Mouse (Mus musculus) limb, embryonic 15.5 days (tissue): Measurements from ENCODE around the gene Dmrtb1. TPM values are rescaled to one million over a fixed set of nuclear protein-coding genes. Genes with fewer than 3 reads are reported as not detected.

ENCODE experiments used
- ATAC-seq: fragments of 200-750 bp; cut with Nextera tagmentation; 2 replicates; pipeline ENCODE4 v1.8.0; 2017; ENCODE audit warnings: low read depth, moderate TSS enrichment; ENCODE audit not compliant: insufficient number of reproducible peaks, low FRiP score, low TSS enrichment
- H3K27ac ChIP-seq: fragments of 300-500 bp; sonication (generic); 2 replicates; pipeline ENCODE4 v1.5.1; 2015; ENCODE audit warnings: moderate library complexity, mild to moderate bottlenecking, inconsistent platforms
- H3K27me3 ChIP-seq: fragments of 300-500 bp; sonication (generic); 2 replicates; pipeline ENCODE4 v1.6.1; 2015; ENCODE audit warnings: inconsistent platforms
- H3K36me3 ChIP-seq: fragments of 300-500 bp; sonication (generic); 2 replicates; pipeline ENCODE4 v1.6.1; 2015; ENCODE audit warnings: inconsistent platforms
- H3K4me1 ChIP-seq: fragments of 300-500 bp; sonication (generic); 2 replicates; pipeline ENCODE4 v1.6.1; 2015; ENCODE audit warnings: inconsistent platforms
- H3K4me2 ChIP-seq: fragments of 300-500 bp; sonication (generic); 2 replicates; pipeline ENCODE4 v1.6.1; 2015; ENCODE audit warnings: mild to moderate bottlenecking, inconsistent platforms
- H3K4me3 ChIP-seq: fragments of 300-500 bp; sonication (generic); 2 replicates; pipeline ENCODE4 v1.5.1; 2015; ENCODE audit warnings: mild to moderate bottlenecking, inconsistent platforms
- H3K9ac ChIP-seq: fragments of 300-500 bp; sonication (generic); 2 replicates; pipeline ENCODE4 v1.6.1; 2015; ENCODE audit warnings: inconsistent platforms
- H3K9me3 ChIP-seq: fragments of 300-500 bp; sonication (generic); 2 replicates; pipeline ENCODE4 v1.6.1; 2016; ENCODE audit warnings: inconsistent platforms
- WGBS: fragments of 180-500 bp; shearing (Covaris S2); methylation state at CpG from one replicate; pipeline ENCODE4 v1.1.7; 2015; 5-methylcytosine and 5-hydroxymethylcytosine counted together
- polyA plus RNA-seq: library from polyadenylated mRNA; unstranded; fragments of >200 nt; fragmentation: Nextera tagmentation; extraction: Ambion mirVana; gene quantifications from 2 replicates; pipeline ENCODE4 v1.2.1, GENCODE M21; 2015

Gene Dmrtb1
- polyA plus RNA-seq, 1 experiment from 2014 or later = 0.14 TPM

DNA sequence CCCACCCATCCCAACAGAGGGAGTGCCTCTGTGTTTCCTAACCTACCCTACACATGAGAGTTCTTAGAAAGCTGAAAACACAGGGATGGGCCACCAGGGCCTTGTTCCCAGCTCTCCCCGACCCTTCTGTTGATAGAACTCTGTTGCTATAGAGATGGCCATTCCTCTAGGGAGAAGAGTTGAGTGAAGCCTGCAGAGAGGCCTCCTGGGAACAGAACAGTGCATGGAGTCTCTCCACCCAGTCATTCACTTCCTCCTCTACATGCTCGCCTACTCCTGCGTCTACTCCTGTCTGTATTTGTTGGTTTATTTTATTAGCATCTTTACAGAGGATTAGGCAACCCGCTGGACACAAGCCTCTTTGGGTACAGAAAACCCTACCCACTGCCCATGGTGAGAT is 22.9 kb upstream of the Dmrtb1 start:
- Histone ChIP-seq H3K36me3 (no peaks in the 10 kb centered on the region), H3K4me3 (no peak overlapping the region), H3K4me1 (no peaks in the 10 kb centered on the region), H3K27ac (no peak overlapping the region), H3K9ac (no peak overlapping the region), H3K27me3 (peaks cover 5% of the 10 kb centered on the region; the same call in 1 of the 2 replicates), H3K9me3 (no peaks in the 10 kb centered on the region), H3K4me2 (no peak overlapping the region)
- no peak for ATAC-seq
- WGBS = 67% methylated on average over 4 of the region's 4 CpGs

DNA sequence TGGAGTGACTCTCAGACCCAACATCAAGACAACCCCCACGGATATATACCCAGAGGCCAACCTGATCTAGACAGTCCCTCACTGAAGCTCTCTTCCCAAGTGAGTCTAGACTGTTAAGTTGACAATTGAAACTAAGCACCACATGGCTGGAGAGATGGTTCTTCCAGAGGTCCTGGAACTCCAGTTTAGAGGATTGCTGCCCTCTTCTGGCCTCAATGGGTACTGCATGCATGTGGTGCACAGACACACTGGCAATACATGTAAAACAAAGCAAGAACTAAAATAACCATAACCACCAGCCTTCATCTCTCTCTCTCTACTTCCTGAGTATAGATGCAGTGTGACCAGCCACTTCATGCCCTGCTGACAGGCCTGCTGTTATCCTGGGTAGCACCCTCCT is 20.2 kb upstream of the Dmrtb1 start:
- no peak overlapping the region for H3K9ac ChIP-seq
- H3K4me3 ChIP-seq = no peak overlapping the region
- no peak overlapping the region for H3K27ac ChIP-seq
- no peaks in the 10 kb centered on the region for H3K9me3 ChIP-seq
- WGBS = 70% methylated on average over 1 of the region's 1 CpGs
- no peaks in the 10 kb centered on the region for H3K36me3 ChIP-seq
- no peak for ATAC-seq
- no peaks in the 10 kb centered on the region for H3K4me1 ChIP-seq
- H3K4me2 ChIP-seq = no peak overlapping the region
- peaks cover 5% of the 10 kb centered on the region; the same call in 1 of the 2 replicates for H3K27me3 ChIP-seq

DNA sequence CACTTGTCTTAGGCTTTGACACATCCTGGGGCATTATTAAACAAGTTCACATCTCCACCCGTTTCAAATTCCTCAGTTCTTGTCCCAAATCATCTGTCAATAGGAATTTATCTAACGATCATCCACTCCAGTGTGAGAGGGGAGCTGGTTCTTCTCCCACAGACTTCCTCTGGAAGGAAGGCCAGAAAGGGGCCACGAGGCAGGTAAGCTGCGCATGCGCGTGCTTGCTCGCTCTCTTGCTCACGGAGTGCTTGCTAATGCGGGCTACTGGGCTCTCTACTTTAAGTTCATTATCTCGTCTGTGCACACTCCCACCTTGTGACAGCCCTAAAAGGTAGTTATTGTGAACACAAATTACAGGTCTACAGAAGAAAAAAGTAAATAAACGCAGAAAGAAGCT is 17.6 kb upstream of the Dmrtb1 start:
- Histone ChIP-seq H3K36me3 (no peaks in the 10 kb centered on the region), H3K4me1 (no peaks in the 10 kb centered on the region), H3K27ac (no peak overlapping the region), H3K9me3 (no peaks in the 10 kb centered on the region), H3K9ac (no peak overlapping the region), H3K4me3 (no peak overlapping the region), H3K4me2 (no peak overlapping the region), H3K27me3 (peaks cover 5% of the 10 kb centered on the region; the same call in 1 of the 2 replicates)
- no peak for ATAC-seq
- WGBS = 71% methylated on average over 11 of the region's 11 CpGs

DNA sequence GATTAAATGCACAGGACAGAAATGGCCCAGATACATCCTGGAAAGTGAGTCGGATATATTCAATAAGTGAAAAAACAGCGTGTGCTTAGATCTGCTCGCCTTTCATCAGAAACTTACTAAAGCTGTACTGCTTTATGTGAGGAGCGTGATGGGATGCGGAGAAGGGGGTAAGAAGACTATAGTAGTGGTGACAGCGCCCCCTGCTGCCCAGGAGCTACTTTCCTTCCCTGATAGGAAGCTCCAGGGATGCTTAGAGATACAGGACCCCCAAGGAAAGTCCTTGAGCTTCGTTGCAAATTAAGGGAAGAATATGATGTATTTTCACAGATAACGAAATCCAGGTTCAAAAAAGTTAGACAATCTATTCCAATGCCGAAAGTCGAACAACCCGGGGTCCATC is 17.1 kb upstream of the Dmrtb1 start:
- Histone ChIP-seq H3K27ac (no peak overlapping the region), H3K4me3 (no peak overlapping the region), H3K27me3 (peaks cover 5% of the 10 kb centered on the region; the same call in 1 of the 2 replicates), H3K9ac (no peak overlapping the region), H3K4me2 (no peak overlapping the region), H3K9me3 (no peaks in the 10 kb centered on the region), H3K4me1 (no peaks in the 10 kb centered on the region), H3K36me3 (no peaks in the 10 kb centered on the region)
- no peak for ATAC-seq
- 31% methylated on average over 11 of the region's 11 CpGs for WGBS

DNA sequence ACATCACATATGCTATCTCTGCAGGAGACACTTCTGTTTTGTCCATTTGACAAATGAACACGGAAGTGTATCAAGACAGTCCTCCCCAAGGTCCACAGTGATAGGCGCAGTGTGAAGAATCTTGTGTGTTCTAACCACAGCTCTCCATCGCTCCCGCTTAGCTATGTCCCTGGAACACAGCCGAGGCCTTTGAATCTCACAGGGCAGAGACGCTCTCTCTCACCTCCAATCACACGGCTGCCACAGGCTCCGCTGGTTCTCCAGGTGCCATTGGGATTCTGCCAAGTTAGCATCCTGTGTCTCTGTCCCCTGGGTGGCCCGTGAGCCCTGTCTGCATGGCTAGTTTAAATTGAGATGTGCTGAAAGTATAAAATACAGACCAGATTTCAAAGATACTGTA is 15.2 kb upstream of the Dmrtb1 start:
- no peaks in the 10 kb centered on the region for H3K9me3 ChIP-seq
- no peak overlapping the region for H3K27ac ChIP-seq
- H3K9ac ChIP-seq = no peak overlapping the region
- ATAC-seq = no peak
- no peaks in the 10 kb centered on the region for H3K4me1 ChIP-seq
- no peak overlapping the region for H3K4me2 ChIP-seq
- no peak overlapping the region for H3K4me3 ChIP-seq
- H3K36me3 ChIP-seq = no peaks in the 10 kb centered on the region
- H3K27me3 ChIP-seq = peaks cover 5% of the 10 kb centered on the region; the same call in 1 of the 2 replicates
- WGBS = 64% methylated on average over 9 of the region's 9 CpGs

DNA sequence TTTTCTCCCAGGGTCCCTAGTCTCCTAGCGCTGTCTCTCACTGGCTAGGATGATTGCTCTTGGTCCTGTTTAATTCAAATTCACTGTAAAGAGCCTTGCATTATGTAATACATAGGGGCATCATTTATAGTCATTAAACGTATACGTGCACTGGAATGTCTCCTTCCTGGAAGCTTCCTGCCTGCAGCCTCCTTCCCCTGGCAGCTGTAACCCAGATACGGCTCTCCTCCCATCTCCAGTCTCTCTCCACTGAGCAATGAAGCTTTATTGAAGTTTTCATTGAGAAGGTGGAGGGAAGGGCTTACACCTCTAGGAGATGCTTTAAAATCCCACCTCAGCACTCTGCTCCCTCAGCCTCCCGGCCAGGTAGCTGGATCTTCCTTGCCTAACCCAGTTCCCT is 9.8 kb upstream of the Dmrtb1 start:
- H3K36me3 ChIP-seq = no peaks in the 10 kb centered on the region
- no peak overlapping the region for H3K4me2 ChIP-seq
- H3K4me3 ChIP-seq = no peak overlapping the region
- H3K9me3 ChIP-seq = no peaks in the 10 kb centered on the region
- no peak for ATAC-seq
- no peak overlapping the region for H3K27ac ChIP-seq
- H3K4me1 ChIP-seq = no peaks in the 10 kb centered on the region
- 42% methylated on average over 5 of the region's 5 CpGs for WGBS
- no peak overlapping the region for H3K9ac ChIP-seq
- H3K27me3 ChIP-seq = no peaks in the 10 kb centered on the region

DNA sequence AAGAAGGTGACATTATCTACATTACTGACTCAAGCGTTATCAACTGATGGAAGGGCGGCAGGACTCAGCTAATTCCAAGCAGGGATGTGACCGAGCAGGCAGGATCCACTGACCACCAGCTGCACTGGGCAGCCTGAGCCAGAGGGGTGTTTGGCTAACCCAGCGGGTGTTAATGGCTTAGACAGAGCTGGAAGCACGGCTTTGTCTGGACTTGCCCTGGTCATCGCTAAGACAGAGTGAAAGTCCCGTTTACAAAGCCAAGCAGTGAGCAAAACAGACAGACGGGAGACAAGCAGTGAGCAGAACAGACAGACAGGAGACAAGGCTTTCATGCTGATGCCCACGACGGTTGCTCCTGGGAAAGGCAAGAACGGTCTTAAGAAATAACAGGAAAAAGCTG is 4.2 kb upstream of the Dmrtb1 start:
- H3K4me3 ChIP-seq = no peak overlapping the region
- 17% methylated on average over 11 of the region's 11 CpGs for WGBS
- H3K9ac ChIP-seq = no peak overlapping the region
- H3K4me1 ChIP-seq = peaks cover 10% of the 10 kb centered on the region; the same call in 1 of the 2 replicates
- no peak overlapping the region for H3K4me2 ChIP-seq
- no peak overlapping the region for H3K27ac ChIP-seq
- no peaks in the 10 kb centered on the region for H3K36me3 ChIP-seq
- ATAC-seq = no peak
- no peaks in the 10 kb centered on the region for H3K9me3 ChIP-seq
- H3K27me3 ChIP-seq = no peaks in the 10 kb centered on the region

DNA sequence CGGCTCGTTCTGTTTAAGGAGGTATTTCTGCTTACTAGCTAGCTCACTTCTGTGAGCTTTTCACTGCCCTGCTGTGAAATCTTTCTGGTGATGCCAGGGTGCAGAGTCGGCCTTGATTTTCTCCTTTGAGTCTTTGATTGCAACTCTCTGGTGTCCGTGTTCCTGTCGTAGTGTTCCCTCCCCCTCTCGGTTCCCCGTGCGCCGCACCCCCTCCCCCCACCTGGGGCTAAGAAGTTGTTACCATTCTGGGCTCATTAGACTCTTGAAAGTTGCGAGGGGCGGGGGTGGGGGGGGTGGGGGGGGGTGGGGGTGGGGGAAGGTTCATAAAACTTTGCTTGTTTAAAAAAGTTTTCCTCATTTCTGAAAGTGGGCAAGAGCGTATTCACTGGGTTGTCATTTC is 3.1 kb upstream of the Dmrtb1 start:
- ATAC-seq = no peak
- Histone ChIP-seq H3K4me1 (peaks cover 10% of the 10 kb centered on the region; the same call in 1 of the 2 replicates), H3K27me3 (no peaks in the 10 kb centered on the region), H3K36me3 (no peaks in the 10 kb centered on the region), H3K9me3 (no peaks in the 10 kb centered on the region), H3K9ac (no peak overlapping the region), H3K4me2 (0 out of 2 replicates have a peak overlapping the region, but pooled peaks have one; percentile 22), H3K4me3 (no peak overlapping the region), H3K27ac (no peak overlapping the region)
- WGBS = 13% methylated on average over 12 of the region's 12 CpGs

DNA sequence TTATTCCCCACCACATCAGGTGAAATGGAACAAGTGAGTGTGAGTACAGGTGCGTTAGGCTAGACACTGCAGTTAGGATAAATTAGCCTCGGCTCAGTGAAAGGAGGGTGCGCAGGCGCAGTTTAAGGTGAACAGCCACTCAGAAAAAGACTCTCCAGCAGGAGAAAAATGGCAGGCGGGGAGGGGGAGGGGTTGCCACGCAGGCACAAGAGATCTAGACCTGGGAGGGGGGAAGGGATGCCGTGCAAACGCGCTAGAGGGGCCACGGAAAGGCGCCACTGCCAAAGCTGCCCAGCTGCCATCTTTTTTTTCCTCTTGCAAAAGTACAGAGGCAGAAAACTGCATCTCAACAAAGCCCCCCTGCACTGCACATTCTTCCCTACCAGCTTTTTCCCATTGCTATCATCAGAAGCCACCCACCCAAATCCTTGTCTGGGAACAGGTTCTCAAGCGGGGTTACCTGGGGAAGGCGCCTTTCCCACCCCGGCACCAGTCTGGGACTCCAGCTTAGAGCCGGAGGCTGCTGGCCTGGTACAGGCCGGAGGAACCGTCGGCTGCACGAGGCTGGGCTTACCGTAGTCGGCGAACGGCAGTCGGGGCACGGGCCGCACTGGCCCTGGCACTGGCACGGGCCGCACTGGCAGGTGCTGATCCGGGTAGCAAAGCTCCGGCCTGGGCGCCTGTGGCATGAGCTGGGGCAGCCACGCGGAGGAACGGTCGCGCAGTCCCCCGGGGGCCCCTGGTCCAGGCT is 849 bp downstream of the Dmrtb1 start:
- WGBS = 90% methylated on average over 37 of the region's 37 CpGs
- no peak for ATAC-seq
- H3K27ac ChIP-seq = no peak overlapping the region

DNA sequence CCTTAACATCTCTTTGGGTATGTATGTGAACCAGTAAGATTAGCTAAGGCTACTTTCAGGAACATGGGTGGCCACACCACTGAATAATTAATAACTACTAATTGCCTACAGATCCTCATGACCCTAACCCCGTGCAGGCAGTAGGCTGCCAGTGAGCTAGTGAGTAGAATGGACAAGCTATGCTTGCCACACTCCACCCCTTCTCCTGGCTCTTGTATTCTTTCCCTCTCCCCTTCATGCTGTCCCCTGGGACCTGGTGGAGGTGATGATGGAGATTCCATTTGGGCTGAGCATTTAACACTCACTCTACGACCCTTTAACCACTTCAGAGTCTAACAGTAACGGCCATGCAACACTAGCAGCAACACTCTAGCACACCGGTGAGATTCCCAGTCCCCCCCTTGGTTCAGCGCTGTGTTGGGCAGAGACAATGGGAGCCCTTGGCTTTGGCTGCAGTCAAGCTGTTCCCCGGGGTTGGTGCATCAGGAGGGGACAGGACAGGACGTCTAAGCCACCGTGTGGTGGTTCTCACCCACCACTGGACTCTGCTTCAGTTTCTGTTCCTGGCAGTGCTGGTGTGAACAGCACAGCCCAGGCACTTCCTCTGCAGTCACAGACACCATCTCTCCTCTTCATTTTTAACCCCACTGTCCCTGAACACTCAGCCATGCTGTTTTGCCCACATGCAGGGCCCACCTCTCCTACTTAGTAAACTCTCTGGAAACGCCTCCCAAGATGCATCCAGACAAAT is 2.8 kb downstream of the Dmrtb1 start:
- Histone ChIP-seq H3K9ac (no peak overlapping the region), H3K4me2 (no peak overlapping the region), H3K27me3 (peaks cover 4% of the 10 kb centered on the region; the same call in 1 of the 2 replicates), H3K4me3 (no peak overlapping the region), H3K36me3 (no peaks in the 10 kb centered on the region), H3K4me1 (no peaks in the 10 kb centered on the region; the same call in 1 of the 2 replicates), H3K9me3 (no peaks in the 10 kb centered on the region), H3K27ac (no peak overlapping the region)
- no peak for ATAC-seq
- WGBS = 43% methylated on average over 9 of the region's 9 CpGs

More for the DNA sequence above, 849 bp downstream of the Dmrtb1 start:
- H3K4me2 ChIP-seq = no peak overlapping the region
- peaks cover 4% of the 10 kb centered on the region; the same call in 1 of the 2 replicates for H3K27me3 ChIP-seq
- no peak overlapping the region for H3K4me3 ChIP-seq
- no peaks in the 10 kb centered on the region for H3K9me3 ChIP-seq
- no peak overlapping the region for H3K9ac ChIP-seq
- H3K36me3 ChIP-seq = no peaks in the 10 kb centered on the region
- peaks cover 8% of the 10 kb centered on the region for H3K4me1 ChIP-seq

DNA sequence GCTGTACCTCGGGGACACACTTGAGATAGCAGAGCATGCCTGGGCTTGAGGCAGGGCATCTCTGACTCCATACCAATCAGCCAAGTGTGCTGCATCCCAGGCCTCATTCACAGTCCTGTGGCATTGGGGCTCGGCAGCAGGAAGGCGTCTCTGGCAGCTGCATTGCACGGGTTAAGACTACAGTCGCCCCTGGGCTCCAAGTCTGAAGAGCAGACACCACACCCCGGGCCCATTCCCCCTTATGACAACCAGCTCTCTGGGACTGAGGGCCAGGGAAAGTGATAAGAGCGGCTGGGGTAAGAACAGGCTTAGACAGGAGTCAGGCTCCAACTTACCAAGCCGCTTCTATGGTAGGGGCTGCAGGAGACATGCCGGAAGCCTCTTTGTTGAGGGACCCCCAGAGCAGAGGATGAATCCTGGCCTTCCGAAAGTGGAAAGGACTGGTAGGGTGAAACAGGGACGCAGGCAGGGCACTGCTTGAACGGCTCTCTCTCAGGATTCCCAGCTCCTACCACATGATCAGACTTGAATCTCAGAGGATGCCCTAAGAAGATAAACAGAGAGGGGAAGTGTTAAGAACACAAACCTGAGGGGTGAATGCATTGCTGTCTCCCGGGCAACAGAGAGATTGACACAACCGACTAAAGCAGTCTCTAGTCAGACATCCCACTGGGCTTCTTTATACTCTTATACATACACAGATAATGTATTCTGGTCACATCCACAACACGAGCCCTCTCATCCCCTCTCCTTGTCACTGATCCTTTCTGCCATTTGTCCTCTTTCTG is 3.5 kb downstream of the Dmrtb1 start:
- H3K27me3 ChIP-seq = peaks cover 4% of the 10 kb centered on the region; the same call in 1 of the 2 replicates

More for the DNA sequence above, 3.5 kb downstream of the Dmrtb1 start:
- H3K4me3 ChIP-seq = no peak overlapping the region
- H3K4me2 ChIP-seq = no peak overlapping the region
- H3K9ac ChIP-seq = no peak overlapping the region
- ATAC-seq = no peak
- H3K9me3 ChIP-seq = no peaks in the 10 kb centered on the region
- peaks cover 3% of the 10 kb centered on the region; the same call in 1 of the 2 replicates for H3K4me1 ChIP-seq
- no peaks in the 10 kb centered on the region for H3K36me3 ChIP-seq
- 48% methylated on average over 15 of the region's 15 CpGs for WGBS
- no peak overlapping the region for H3K27ac ChIP-seq
